Mouse (Mus musculus) thymus, adult 2 months (tissue): ENCODE measurements around the gene Npr2.

Source experiments
- CTCF ChIP-seq: fragments of 200-500 bp; IDR thresholded peaks from 2 replicates; pipeline ENCODE4 v1.5.1; 2012; ENCODE audit warnings: mild to moderate bottlenecking, control low read depth, low read length, moderate library complexity, borderline replicate concordance; ENCODE audit not compliant: control insufficient read depth, poor library complexity, insufficient read depth; ENCODE audit errors: extremely low read depth
- POLR2A ChIP-seq: fragments of 200-500 bp; IDR thresholded peaks from 2 replicates; pipeline ENCODE4 v1.6.1; 2012; ENCODE audit warnings: mild to moderate bottlenecking, low read length, control low read depth, moderate library complexity; ENCODE audit not compliant: control insufficient read depth, poor library complexity, insufficient read depth; ENCODE audit errors: extremely low read depth

- TF ChIP-seq POLR2A, result no peak
- no peak for TF ChIP-seq CTCF
Observed at GRCm38 (mm10) chr4:43598200-43598599, 33.5 kb upstream of the Npr2 start.
